Mouse (Mus musculus): ENCODE results near the gene Rarres2.

- TF ChIP-seq POLR2A (IDR thresholded peaks at IDR 0.05; ENCODE audit: borderline replicate concordance, low read depth, low read length), result no peak
- no peak for TF ChIP-seq CTCF (IDR thresholded peaks at IDR 0.05; ENCODE audit: low read depth, low read length)
These were observed 30.8 kb downstream of the Rarres2 start for GRCm38 (mm10) chr6:48541560-48542450.

Measured in bone marrow macrophage, adult 2 months (primary cell).